Mouse (Mus musculus): ENCODE measurements around the gene Apc2. TPM values are rescaled to one million over a fixed set of nuclear protein-coding genes. Genes with fewer than 3 reads are reported as not detected.
"Not testable (repeated sequence)": the region's sequence is repeated elsewhere in the genome, so short reads cannot be mapped to it uniquely, and the experiment has no call there.

Gene Apc2
- total RNA-seq (2021): 1 to 10 TPM; 6.0 to 6.2 TPM

DNA sequence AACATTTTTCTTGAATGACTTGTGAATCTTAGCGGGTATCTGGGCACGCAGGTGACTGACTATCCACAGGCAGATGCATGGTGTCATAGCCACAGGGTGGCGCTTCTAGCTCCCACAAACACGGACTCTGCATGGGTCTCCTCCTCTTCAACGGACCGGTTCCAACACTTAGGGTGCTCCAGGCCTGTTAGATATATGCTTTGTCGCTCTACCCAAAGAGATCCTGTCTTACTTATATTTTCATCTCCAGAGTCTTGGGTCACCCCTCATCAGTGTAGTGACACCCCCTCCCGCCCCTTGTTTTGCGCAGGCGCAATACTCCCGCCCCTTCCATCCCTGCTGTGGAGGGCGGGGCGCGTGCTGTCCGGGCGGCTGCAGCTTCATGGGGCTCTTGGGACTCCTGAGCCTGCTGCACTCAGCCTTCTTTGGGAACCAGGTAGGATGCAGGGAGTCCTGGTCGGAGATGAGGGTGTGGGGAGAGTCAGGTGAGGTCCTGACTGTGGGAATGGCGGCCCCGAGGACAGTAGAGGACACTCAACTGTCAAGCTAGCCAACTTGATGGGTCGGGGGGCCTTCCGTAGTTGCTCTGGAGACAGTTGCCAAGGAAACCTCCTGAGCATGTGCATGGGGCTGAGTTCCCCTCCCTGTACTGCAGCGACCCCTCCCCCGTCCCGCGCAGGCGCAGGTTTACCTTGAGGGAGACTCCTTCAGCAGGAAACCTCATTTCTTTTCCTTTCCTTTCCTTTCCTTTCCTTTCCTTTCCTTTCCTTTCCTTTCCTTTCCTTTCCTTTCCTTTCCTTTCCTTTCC, at the start of gene Apc2:
Apc2 (plus strand) TSS at position 360 of the 808 bp plus-strand sequence.
- DNase-seq: peak; percentile 73

- DNase-seq: no peak
These were observed 47.9 kb upstream of the Apc2 start for GRCm38 (mm10) chr10:80247849-80248248.

DNA sequence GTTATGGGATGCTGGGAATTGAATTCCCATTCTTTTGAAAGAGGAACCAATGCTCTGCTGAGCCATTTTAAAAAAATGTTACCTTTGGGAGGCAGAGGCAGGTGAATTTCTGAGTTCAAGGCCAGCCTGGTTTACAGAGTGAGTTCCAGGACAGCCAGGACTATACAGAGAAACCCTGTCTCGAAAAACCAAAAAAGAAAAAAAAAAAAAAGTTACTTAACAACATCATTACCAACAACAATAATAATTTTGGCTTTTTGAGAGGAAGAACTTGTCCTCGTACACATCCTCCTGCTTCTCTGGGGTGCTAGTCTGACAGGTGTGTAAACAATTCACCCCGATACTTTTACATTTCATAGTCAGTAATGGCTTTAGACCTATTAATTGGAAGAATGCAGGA, 47.3 kb upstream of the Apc2 start:
- not testable (repeated sequence) for DNase-seq

GRCm38 (mm10) chr10:80248971-80249640, 46.7 kb upstream of the Apc2 start, which contains the start of gene Ndufs7:
Gene Ndufs7, plus strand, starts transcription at chr10:80249121.
- peak; percentile 96 for DNase-seq

DNA sequence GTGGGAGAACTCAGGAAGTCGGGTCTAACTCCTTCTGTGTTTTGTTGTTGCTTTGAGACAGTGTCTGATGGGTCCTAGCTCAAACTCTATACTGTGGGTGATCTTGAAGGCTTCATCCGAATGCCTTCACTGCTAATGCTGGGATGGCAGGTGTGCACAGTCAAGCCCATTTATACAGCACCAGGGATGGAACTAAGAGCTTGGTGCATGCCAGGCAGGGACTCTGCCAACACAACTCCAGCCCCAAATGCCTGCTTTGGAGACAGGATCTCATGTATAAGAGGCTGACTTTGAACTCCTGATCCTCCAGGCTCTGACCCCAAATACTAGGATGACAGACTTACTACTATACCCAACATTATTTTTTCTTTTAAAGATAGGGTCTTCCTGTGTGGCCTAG, 45.7 kb upstream of the Apc2 start:
- DNase-seq: no peak

GRCm38 (mm10) chr10:80250573-80250972, 45.2 kb upstream of the Apc2 start:
- DNase-seq: no peak

DNA sequence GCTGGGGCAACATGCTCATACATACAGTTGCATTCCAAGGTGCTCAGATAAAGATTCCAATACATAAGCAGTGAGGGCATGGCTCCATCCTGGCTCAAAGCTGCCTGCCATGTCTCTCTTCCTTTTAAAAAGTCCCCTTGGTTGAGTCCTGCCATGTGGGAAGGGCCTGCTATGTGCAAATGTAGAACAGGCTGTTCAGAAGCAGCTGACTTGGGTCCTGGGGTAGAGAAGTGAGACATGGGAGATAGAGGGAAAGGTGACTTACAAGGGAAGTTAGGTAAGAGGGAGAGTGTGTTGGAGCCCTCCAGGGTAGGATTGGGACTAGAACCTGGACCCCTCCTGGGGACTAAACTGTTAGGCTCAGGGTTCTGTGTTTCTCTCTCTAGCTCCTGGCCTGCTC, 43.8 kb upstream of the Apc2 start:
- DNase-seq: no peak

DNA sequence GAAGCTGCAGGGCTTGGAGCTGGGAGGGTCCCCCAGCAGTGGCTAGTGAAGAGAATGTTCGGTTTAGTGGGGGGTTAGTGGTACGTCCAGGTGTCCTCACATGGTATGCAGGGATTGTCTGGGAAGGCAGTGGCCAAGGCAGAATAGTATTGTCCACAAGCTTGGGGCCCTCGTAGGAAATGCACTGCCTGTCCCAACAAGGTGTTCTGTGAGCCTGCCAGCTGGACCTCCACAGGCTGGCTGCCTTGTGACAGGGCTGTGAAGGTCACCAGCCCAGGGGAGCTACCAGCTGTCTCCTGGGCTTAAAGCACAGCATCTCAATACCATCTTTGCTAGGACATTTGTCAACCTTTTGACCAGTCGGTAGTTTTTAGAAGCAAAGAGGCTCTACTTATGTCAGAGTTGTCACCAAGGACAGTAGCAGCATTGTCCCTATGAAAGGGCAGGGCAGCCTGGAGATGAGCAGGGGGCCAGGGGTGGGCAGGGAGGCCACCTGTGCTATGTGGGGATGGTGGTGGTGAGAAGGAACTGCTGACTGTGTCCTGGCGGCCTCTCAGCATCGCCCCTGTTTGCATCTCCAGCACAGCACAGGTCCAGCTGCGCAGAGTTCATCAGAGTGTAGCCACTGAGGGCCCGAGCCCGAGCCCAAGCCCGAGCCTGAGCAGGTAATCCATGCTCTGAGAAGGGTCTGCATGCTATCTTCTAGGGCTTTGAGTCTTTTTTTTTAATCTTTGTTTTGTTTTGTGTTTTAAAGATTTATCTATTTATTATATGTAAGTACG, 43.1 kb upstream of the Apc2 start:
- DNase-seq: peak; percentile 42

DNA sequence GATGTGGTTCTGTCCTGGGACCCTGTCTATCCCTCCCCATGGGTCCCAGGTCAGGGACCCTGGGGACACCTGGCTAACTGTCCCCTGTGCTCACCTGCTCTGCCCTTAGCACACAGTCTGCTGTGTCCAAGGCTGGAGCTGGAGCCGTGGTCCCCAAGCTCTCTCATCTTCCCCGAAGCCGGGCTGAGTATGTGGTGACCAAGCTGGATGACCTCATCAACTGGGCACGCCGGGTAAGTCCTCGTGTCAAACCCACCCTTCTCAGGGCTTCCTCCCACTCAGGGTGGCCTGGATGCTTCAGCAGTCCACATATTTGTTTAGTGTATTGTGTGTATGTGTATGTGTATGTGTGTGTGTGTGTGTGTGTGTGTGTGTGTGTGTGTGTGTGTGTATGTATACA, 42.2 kb upstream of the Apc2 start:
- no peak for DNase-seq

- DNase-seq: no peak
These were observed 41.2 kb upstream of the Apc2 start for GRCm38 (mm10) chr10:80254331-80255297.

GRCm38 (mm10) chr10:80255881-80256535, 39.8 kb upstream of the Apc2 start:
- DNase-seq: peak; percentile 66

DNA sequence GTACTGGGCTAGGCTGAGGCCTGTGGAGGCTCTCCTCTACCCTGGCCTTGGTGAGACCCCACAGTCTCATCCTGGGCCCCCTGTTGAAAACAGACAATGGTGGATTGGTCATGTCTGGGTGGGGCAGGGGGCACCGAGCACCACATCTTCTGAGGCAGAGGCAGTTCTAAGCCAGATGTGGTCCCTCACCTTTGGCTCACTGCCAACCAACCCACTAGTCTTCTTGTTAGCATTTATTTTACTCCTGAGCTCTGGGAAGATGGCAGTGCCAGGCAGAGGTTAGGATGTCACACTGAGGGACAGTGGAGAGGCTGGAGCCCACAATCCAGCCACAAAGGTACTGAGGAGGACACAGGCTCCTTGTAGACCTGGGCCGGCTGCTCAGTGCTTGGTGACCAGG, 37.8 kb upstream of the Apc2 start:
- no peak for DNase-seq

GRCm38 (mm10) chr10:80258752-80259462, 36.9 kb upstream of the Apc2 start:
- DNase-seq: no peak

DNA sequence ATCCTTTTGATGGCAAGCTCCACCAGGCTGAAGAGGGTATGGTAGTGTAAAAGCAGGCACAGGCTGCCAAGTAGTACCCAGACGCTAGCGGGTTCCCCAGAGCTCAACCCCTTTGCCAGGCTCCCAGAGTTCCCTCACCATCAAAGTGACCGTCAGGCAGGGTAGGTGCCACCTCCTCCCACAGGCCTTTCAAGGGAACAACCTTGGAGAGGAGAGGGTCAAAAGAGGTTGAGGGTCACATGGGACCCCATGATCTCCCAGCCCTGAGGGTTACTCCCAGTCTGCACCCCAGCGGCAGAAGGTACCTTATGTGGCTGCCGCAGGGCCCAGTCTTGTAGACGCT, 36.3 kb upstream of the Apc2 start:
- DNase-seq: peak; percentile 35

GRCm38 (mm10) chr10:80259861-80260641, 35.7 kb upstream of the Apc2 start:
- peak; percentile 77 for DNase-seq

DNA sequence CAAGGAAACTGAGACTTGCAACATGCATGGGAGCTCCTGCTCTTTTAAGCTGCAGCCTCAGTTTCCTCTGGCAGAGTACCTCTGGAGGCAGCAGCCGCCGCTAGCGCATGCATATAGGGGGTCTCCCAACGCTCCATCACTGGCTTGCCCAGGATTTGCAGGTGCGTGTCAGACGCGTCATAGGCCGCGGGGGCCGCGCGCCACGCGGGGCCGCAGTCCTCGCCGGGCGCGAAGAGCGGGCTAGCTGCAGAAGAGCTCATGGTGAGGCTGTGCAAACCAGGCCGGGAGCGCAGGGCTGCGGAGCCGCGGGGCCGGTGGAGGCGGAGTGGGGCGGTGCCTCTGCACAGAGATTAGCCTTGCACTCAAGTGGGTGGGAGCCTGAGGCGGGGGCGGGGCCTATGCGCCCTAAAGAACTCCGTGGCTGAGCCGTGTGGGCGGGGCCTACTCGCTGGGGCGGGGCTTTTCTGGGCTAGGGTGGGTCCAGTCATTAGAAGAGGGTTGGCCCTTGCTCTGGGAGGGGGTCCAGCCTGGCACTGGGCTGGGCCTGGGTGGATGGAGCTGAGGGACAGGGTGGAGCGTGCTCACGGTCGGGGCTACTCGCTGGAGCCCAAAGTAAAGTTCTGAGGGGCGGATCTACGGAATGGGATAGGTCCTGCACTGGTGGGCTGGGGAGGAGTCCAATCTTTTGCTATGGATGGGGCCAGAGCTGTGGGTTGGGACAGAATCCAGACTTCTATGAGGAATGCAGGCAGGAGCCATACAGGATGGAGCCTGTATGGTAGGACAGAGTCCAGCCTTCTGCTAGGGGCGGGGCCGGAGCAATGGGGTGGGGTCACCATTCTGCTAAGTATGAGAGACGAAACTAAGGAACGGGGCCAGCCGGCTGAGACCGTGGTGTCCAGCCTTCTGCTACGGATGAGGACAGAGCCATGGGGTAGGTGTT, 34.9 kb upstream of the Apc2 start, which contains the start of the genes Gamt and Dazap1:
Gamt (minus strand) TSS at position 371 of the 943 bp plus-strand sequence.
Dazap1 (plus strand) TSS at position 845 of the 943 bp plus-strand sequence.
- DNase-seq: peak; percentile 99

GRCm38 (mm10) chr10:80261585-80261968, 34.2 kb upstream of the Apc2 start:
- DNase-seq: peak; percentile 98

DNA sequence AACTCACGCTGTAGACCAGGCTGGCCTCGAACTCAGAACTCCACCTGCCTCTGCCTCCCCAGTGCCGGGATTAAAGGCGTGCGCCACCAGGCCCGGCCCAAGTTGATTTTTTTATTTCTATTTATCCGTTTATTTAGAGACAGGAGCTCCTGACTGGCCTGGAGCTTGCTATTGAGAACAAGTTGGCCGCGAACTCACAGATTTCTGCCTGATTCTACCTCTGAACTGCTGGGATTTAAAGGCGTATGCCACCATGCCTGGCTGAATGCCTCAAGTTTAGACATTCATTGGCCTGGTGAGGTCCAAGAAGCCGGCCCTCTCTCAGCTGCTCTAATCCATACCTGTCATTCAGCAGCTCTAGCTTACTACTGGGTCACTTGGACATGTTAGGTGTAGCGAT, 33.6 kb upstream of the Apc2 start:
- no peak for DNase-seq
